Mouse (Mus musculus) myocyte (in vitro differentiated cells): ENCODE results near the gene Lelp1. TPM values are rescaled to one million over a fixed set of nuclear protein-coding genes. Genes with fewer than 3 reads are reported as not detected.

Source experiments
- H3K27me3 ChIP-seq: one replicate; pipeline ENCODE4 v1.6.1; 2011; ENCODE audit not compliant: control insufficient read depth, insufficient read depth, insufficient read length
- H3K36me3 ChIP-seq: one replicate; pipeline ENCODE4 v1.6.1; 2011; ENCODE audit not compliant: control insufficient read depth, insufficient read depth
- H3K4me2 ChIP-seq: one replicate; pipeline ENCODE4 v1.6.1; 2011; ENCODE audit warnings: low read depth, control low read depth
- H3K4me3 ChIP-seq: one replicate; pipeline ENCODE4 v1.5.1; 2011; ENCODE audit warnings: mild to moderate bottlenecking, control low read depth, moderate library complexity
- H3K79me2 ChIP-seq: one replicate; pipeline ENCODE4 v1.6.1; 2011; ENCODE audit not compliant: control insufficient read depth, insufficient read depth
- H3ac ChIP-seq: one replicate; pipeline ENCODE4 v1.6.1; 2011; ENCODE audit not compliant: control insufficient read depth, insufficient read length
- CEBPB ChIP-seq: IDR thresholded peaks from 2 replicates; pipeline ENCODE4 v1.6.1; 2011; ENCODE audit warnings: mild to moderate bottlenecking, moderate library complexity; ENCODE audit not compliant: poor library complexity, insufficient read depth, severe bottlenecking
- E2F4 ChIP-seq: IDR thresholded peaks from one replicate; pipeline ENCODE4 v1.6.1; 2011; ENCODE audit warnings: mild to moderate bottlenecking, control low read depth, moderate library complexity; ENCODE audit not compliant: insufficient read depth
- MAX ChIP-seq: IDR thresholded peaks from one replicate; pipeline ENCODE4 v1.6.1; 2011; ENCODE audit warnings: low read depth, mild to moderate bottlenecking, control low read depth
- MYOD1 ChIP-seq, 3 experiments: IDR thresholded peaks; one replicate each; pipeline ENCODE4 v1.6.1; 2011; ENCODE audit warnings: control low read depth in 2 of 3, low read depth in 2 of 3, mild to moderate bottlenecking in 2 of 3, moderate library complexity in 1 of 3; ENCODE audit not compliant: insufficient read length in 2 of 3, control insufficient read depth in 1 of 3
- MYOG ChIP-seq, 3 experiments: IDR thresholded peaks; one replicate each; pipeline ENCODE4 v1.6.1; 2011; ENCODE audit warnings: control low read depth in 2 of 3, low read depth in 2 of 3, mild to moderate bottlenecking in 2 of 3; ENCODE audit not compliant: insufficient read length in 2 of 3, control insufficient read depth in 1 of 3, insufficient read depth in 1 of 3
- POLR2A ChIP-seq: IDR thresholded peaks from one replicate; pipeline ENCODE4 v1.6.1; 2011; ENCODE audit warnings: low read depth, mild to moderate bottlenecking, control low read depth, moderate library complexity; ENCODE audit not compliant: insufficient read length
- POLR2AphosphoS2 ChIP-seq: IDR thresholded peaks from one replicate; pipeline ENCODE4 v1.6.1; 2011; ENCODE audit warnings: low read depth, control low read depth; ENCODE audit not compliant: insufficient read length
- REST ChIP-seq: IDR thresholded peaks from one replicate; pipeline ENCODE4 v1.6.1; 2011; ENCODE audit warnings: mild to moderate bottlenecking, control low read depth, moderate library complexity; ENCODE audit not compliant: insufficient read depth, insufficient read length
- SRF ChIP-seq: IDR thresholded peaks from one replicate; pipeline ENCODE4 v1.6.1; 2011; ENCODE audit warnings: low read depth; ENCODE audit not compliant: control insufficient read depth, insufficient read length
- TCF12 ChIP-seq: IDR thresholded peaks from one replicate; pipeline ENCODE4 v1.6.1; 2011; ENCODE audit warnings: mild to moderate bottlenecking, control low read depth; ENCODE audit not compliant: poor library complexity, insufficient read depth, severe bottlenecking
- TCF3 ChIP-seq: IDR thresholded peaks from one replicate; pipeline ENCODE4 v1.6.1; 2011; ENCODE audit warnings: low read depth, control low read depth; ENCODE audit not compliant: insufficient read length
- USF1 ChIP-seq: IDR thresholded peaks from one replicate; pipeline ENCODE4 v1.6.1; 2011; ENCODE audit warnings: low read depth, mild to moderate bottlenecking, control low read depth, moderate library complexity
- polyA plus RNA-seq: library from polyadenylated mRNA; unstranded; fragments of >200 nt; fragmentation: generic; extraction: Trizol; gene quantifications from one replicate; pipeline ENCODE4 v1.2.1, GENCODE M21; 2012; ENCODE audit warnings: missing spikeins

The Lelp1 gene
- not detected for polyA plus RNA-seq

- Histone ChIP-seq H3K27me3 (no peaks in the 10 kb centered on the region), H3K4me3 (no peak within 1 kb of the TSS), H3K79me2 (no peaks in the 10 kb centered on the region), H3K36me3 (no peaks in the 10 kb centered on the region), H3ac (no peak within 1 kb of the TSS), H3K4me2 (no peak within 1 kb of the TSS)
- no peak for TF ChIP-seq POLR2A
- no peak for TF ChIP-seq MYOD1 (IDR thresholded peaks at IDR 0.05; ENCODE audit: control insufficient read depth in 1 of 3, insufficient read length in 2 of 3, low read depth in 2 of 3)
- TF ChIP-seq E2F4: no peak
- TF ChIP-seq SRF: no peak
Observed at GRCm38 (mm10) chr3:92142644-92143043, at the start of gene Lelp1. Lelp1 (minus strand) TSS chr3:92142744.

- H3ac ChIP-seq: no peak overlapping the region
- H3K27me3 ChIP-seq: no peaks in the 10 kb centered on the region
- no peak overlapping the region for H3K4me2 ChIP-seq
- no peak overlapping the region for H3K4me3 ChIP-seq
- H3K36me3 ChIP-seq: no peaks in the 10 kb centered on the region
- no peak for TF ChIP-seq MYOD1 (IDR thresholded peaks at IDR 0.05; ENCODE audit: control insufficient read depth in 1 of 3, insufficient read length in 2 of 3, low read depth in 2 of 3)
- TF ChIP-seq MAX: no peak
- TF ChIP-seq TCF3: no peak
- TF ChIP-seq MYOG (IDR thresholded peaks at IDR 0.05; ENCODE audit: control insufficient read depth in 1 of 3, insufficient read depth in 1 of 3, insufficient read length in 2 of 3, low read depth in 2 of 3): no peak
- TF ChIP-seq REST: no peak
- no peak for TF ChIP-seq USF1
- TF ChIP-seq POLR2AphosphoS2: no peak
- no peak for TF ChIP-seq TCF12
- no peak for TF ChIP-seq E2F4
- no peak for TF ChIP-seq POLR2A
- no peak for TF ChIP-seq CEBPB
- TF ChIP-seq SRF: no peak
- H3K79me2 ChIP-seq: no peaks in the 10 kb centered on the region
Observed at GRCm38 (mm10) chr3:92176880-92177279, 34.3 kb upstream of the Lelp1 start.

- no peak overlapping the region for H3K4me3 ChIP-seq
- no peaks in the 10 kb centered on the region for H3K36me3 ChIP-seq
- no peak overlapping the region for H3ac ChIP-seq
- H3K4me2 ChIP-seq: no peak overlapping the region
- no peak for TF ChIP-seq TCF12
- no peak for TF ChIP-seq SRF
- TF ChIP-seq E2F4: no peak
- no peak for TF ChIP-seq TCF3
- TF ChIP-seq MYOD1 (IDR thresholded peaks at IDR 0.05; ENCODE audit: control insufficient read depth in 1 of 3, insufficient read length in 2 of 3, low read depth in 2 of 3): no peak
- no peak for TF ChIP-seq POLR2A
- TF ChIP-seq USF1: no peak
- no peak for TF ChIP-seq CEBPB
- TF ChIP-seq MYOG (IDR thresholded peaks at IDR 0.05; ENCODE audit: control insufficient read depth in 1 of 3, insufficient read depth in 1 of 3, insufficient read length in 2 of 3, low read depth in 2 of 3): no peak
- no peak for TF ChIP-seq REST
- TF ChIP-seq MAX: no peak
- TF ChIP-seq POLR2AphosphoS2: no peak
- no peaks in the 10 kb centered on the region for H3K27me3 ChIP-seq
- no peaks in the 10 kb centered on the region for H3K79me2 ChIP-seq
Observed at GRCm38 (mm10) chr3:92169847-92170246, 27.3 kb upstream of the Lelp1 start.

- no peaks in the 10 kb centered on the region for H3K27me3 ChIP-seq
- no peak overlapping the region for H3K4me3 ChIP-seq
- H3K79me2 ChIP-seq: no peaks in the 10 kb centered on the region
- TF ChIP-seq REST (no peak), MAX (no peak)
- H3K36me3 ChIP-seq: no peaks in the 10 kb centered on the region
- H3ac ChIP-seq: no peak overlapping the region
- no peak overlapping the region for H3K4me2 ChIP-seq
Observed at GRCm38 (mm10) chr3:92153322-92153721, 10.8 kb upstream of the Lelp1 start.

- TF ChIP-seq MAX (no peak), TCF3 (no peak), SRF (no peak), TCF12 (no peak), USF1 (no peak), POLR2AphosphoS2 (no peak), E2F4 (no peak), MYOG (IDR thresholded peaks at IDR 0.05; ENCODE audit: control insufficient read depth in 1 of 3, insufficient read depth in 1 of 3, insufficient read length in 2 of 3, low read depth in 2 of 3) (no peak)
- Histone ChIP-seq H3K79me2 (no peaks in the 10 kb centered on the region), H3K4me2 (peak overlapping the region; percentile 44), H3K27me3 (no peaks in the 10 kb centered on the region), H3ac (no peak overlapping the region), H3K4me3 (no peak overlapping the region), H3K36me3 (no peaks in the 10 kb centered on the region)
Observed at GRCm38 (mm10) chr3:92150631-92151277, 8.2 kb upstream of the Lelp1 start.
